Mouse (Mus musculus) forelimb bud, embryonic 11.5 days (tissue): ENCODE results near the gene Mex3b.

ENCODE experiments used
- DNase-seq: peaks from one replicate; pipeline ENCODE4 v3.0.0-alpha.2; 2012; ENCODE audit warnings: low read depth, low spot score

Mex3b gene

GRCm38 (mm10) chr7:82866486-82867270 is 455 bp upstream of the Mex3b start:
- DNase-seq: peak; percentile 96

GRCm38 (mm10) chr7:82868309-82869230 is 1.4 kb downstream of the Mex3b start:
- DNase-seq: no peak

- DNase-seq: no peak
Measured at GRCm38 (mm10) chr7:82869231-82870147, 2.4 kb downstream of the Mex3b start.

DNA sequence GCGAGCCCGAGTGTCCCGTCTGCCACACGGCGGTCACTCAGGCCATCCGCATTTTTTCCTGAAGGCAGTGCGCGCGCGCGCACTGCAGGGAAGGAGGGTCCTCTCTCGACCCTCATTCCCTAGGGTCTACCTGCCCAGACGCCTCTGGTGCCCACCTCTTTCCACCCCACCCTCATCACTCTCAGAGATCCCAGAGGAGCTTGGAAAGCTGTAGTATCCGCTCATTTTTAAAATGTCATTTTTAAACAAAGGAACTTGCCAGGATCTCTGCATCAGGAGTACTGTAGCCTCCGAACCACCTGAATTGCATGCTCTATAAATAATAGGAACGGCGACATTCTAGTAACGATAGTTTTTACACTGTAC is 3.0 kb downstream of the Mex3b start:
- DNase-seq: no peak

DNA sequence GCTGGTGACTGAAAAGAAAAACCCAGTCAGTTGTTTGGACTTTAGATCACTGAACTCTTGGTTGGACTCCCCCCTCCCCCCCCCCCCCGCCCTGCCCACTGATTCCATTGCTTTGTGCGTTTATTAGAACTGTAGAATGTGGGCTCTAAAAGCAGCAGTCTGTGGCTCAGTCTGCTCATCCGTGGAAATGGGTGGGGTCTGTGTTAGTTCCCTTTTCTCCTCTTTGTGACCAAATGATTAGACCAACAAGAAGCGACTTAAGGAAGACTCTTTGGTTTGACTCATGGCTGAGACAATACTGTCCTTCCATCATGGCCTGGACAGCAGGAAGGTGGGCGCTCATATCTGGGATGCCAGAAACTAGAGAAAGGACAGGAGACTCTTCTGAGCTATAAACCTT is 9.4 kb downstream of the Mex3b start:
- DNase-seq: no peak

DNA sequence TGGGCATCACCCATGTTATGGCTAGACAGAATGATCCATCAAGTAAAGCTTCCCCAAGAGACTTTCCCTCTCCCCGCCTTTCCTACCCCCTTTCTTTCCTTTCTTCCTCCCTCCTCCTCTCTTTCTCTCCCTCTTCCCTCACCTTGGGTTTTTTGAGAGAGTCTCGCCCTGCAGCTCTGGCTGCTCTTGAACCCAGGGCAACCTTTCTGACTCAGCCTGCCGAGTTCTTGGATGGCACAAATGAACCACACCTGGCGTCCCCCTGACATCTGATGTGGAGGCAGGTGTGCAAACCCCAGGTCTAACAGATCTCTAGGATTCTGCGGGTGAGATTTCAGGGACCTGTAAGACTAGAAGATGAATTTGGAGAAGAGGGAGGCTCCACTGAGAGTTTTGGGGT is 12.9 kb downstream of the Mex3b start:
- DNase-seq: no peak

GRCm38 (mm10) chr7:82880700-82881099 is 13.6 kb downstream of the Mex3b start:
- DNase-seq: no peak

DNA sequence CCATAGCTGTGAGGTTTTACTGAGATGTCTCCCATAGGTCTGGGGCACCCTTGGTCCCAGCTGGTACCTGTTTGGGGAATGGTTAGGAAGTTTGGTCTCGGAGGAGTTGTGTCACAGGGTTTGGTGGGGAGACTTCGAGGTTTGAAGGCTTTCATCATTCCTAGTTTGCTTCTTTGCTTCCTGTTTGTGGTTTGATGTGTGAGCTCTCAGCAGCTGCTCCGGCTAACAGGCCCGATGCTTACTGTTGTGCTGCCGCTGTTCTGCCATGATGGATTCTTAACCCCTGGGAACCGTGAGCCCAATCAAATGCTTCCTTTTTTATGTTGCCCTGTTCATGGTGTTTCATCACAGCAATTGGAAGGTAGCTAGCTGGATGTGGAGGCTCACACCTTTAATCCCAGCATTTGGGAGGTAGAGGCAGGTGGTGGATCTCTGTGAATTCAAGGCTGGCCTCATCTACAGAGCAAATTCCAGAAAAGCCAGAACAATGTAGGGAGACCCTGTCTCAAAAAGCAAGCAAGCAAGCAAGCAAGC is 23.3 kb downstream of the Mex3b start:
- no peak for DNase-seq

DNA sequence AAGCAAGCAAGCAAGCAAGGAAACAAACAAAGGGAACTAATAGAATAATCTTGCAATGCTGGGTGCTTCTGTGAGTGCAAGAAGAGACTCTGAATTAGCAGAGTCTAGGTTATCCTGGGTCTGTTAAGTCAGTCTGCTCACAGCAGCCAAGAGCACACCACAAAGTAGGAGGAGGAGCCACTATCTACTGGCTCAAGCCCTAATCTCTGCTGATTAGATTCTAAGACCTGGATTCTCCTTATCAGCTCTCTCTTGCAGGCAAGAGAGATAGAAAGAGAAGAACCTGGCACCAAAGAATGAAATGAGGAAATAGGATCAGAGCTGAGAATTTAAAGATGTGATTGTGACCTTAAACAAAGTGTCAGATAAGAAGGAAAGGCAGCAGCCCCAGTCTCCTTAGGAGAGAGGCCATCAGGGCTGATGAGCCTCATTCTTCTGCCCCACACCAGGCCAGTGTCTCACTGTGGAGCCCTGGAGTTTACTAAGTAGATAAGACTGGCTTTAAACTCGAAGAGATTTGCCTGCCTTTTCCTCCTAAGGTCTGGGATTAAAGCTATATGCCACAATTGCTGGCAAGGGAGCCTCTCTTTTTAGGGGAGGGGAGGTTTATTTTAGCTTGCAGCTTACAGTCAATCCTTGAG is 23.9 kb downstream of the Mex3b start:
- DNase-seq: no peak

- DNase-seq: no peak
Measured at GRCm38 (mm10) chr7:82894366-82894765, 27.2 kb downstream of the Mex3b start.

DNA sequence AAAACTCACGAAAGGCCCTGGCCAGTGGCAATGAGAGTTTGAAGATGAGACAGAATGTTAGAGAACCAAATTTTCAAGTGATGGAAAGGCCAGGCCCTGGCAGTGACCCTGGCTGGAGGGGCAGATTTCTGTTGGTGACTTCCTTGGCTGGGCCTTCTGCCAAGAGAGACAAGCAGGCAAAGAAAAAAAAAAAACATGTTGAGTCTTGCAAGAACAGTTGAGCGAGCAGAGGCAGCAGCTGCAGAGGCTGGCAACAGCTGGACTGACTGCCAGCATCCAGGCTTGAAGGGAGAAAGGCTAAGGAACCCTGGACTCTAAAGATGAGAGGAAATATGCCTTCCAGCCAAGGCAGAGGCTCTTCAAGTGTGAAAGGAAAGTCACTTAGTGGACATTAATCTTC is 28.5 kb downstream of the Mex3b start:
- DNase-seq: no peak

DNA sequence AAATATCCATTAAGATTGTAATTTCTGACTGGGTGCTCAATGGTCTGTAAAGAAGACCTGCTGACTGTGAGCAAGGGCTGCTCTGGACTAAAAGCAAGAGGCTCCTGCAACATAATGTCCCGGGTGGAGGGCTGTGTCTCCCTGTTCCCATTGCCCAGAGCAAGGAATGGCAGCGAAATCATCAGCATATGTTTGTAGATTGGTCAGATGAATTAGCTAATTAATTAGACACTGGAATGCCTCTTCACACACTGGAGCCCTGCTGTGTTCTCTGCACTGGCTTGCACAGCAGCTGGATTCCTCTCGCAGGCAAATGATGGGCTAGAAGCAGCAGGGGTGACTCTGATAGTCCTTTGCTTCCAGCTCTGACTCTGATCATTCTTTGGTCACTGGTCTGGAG is 29.6 kb downstream of the Mex3b start:
- DNase-seq: no peak

DNA sequence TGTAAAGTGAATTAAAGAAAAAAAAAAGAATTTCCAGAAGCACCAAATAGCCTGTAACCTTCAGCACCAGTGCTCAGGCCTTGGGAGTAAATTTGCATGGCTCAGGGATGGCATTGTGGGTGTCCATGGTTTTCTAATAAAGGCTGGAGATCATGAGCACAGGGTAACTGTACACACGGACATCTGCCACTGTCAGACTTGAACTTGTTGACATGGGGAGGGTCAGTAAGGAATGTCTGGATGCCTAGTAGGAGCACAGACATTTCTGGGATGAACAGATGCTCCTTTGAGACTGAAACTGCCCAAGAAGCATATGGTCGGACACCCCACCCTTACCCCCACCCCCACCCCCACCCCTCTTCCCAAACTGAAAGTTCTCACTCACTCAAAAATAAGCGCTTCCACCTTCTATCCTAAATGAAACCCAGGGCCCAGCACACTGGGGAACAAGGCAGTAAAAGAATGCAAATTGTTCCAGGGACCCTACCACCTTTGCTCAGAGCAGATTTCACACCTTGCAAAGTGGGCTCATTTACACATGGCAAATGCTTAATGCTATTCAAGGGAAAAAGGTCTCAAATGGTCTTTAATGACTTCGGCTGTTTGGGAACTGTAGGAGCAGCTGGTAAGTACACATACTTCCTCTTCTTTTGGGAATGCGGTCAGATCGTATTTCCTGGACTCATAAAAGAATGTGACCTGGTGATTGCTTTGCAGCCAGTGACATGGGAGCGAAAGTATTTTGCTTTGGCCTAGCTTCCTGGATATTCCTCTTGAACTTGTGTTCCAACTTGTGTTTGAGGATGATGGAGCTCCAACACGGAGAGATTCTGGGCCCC is 32.5 kb downstream of the Mex3b start:
- peak; percentile 76 for DNase-seq

DNA sequence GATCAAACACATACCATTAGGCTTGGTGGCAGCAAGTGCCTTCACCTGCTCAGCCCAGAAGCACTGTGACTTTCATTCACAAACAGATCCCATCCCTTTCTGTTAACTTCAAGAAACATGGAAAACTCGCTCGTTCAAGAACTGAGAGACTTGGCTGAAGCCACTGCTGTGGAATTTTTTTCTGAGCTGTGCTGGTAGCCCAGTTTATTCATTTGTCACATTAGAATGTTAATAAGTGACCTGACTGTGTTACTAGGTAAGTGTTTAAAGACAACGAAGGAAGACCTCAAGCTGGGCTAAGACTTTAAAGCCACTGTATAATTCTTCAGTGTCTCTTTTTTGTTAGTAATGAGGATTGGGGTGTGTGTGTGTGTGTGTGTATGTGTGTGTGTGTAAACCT is 35.9 kb downstream of the Mex3b start:
- no peak for DNase-seq

GRCm38 (mm10) chr7:82905527-82905926 is 38.4 kb downstream of the Mex3b start:
- DNase-seq: no peak

DNA sequence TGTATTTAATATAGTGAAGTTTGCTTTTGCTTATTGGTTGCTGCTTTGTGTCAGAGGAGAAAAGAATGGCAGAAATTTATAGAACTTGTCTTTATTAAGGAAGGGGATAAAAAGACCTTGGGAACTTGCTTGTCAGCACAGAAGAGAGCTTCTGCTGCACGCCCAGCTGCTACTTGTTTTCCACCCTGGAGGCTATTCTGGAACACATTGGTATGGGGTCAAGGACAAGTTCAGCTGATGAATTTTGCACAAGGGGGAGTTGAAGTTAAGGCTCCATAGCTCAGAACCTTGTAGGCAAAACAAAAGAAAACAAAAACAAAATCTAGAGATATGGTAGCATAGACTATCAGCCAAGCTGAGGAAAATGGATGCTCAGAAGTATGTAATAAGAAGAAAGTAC is 39.9 kb downstream of the Mex3b start:
- DNase-seq: no peak

GRCm38 (mm10) chr7:82910536-82911384 is 43.6 kb downstream of the Mex3b start:
- DNase-seq: no peak

GRCm38 (mm10) chr7:82911501-82911900 is 44.4 kb downstream of the Mex3b start:
- no peak for DNase-seq

GRCm38 (mm10) chr7:82914297-82914696 is 47.2 kb downstream of the Mex3b start:
- no peak for DNase-seq
